Mouse (Mus musculus): ENCODE results near the gene Tmem156. TPM values are rescaled to one million over a fixed set of nuclear protein-coding genes. Genes with fewer than 3 reads are reported as not detected.
A peak's percentile ranks its signal among the peaks of the same experiment; 100 is the strongest.
"Not testable (repeated sequence)": the region's sequence is repeated elsewhere in the genome, so short reads cannot be mapped to it uniquely, and the experiment has no call there.

Gene Tmem156
- total RNA-seq (2017): 1.1 and 14.1 TPM in 2 replicates

DNA sequence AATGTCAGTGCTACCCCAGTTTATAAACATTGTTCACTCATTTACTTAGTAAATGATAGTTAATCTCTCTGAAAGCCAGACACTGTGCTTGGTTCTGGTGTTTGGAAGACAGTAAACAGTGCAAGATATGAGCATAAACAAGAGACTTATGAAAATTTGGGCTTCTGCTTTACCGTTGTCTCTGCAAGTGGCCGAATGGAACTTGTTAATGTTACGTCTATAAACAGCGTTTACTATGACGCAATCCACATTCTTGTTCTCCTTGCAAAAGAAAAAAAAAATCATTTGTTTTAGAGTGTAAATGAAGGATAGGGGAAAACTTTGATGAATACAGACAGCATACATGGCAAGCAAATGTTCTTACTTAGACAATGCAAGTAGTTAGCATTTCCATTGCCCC is at the start of gene Tmem156:
TSS of gene Tmem156 (minus strand) at position 212 of the 400 bp plus-strand sequence.
- peak in 1 of 2 experiments; percentile 23; a peak in 1 of 4 replicates for ATAC-seq (replicated peaks in 1 of 2; ENCODE audit: insufficient read depth in 1 of 2, low FRiP score in 2 of 2, low TSS enrichment in 1 of 2, low read depth in 1 of 2, poor library complexity in 2 of 2, severe bottlenecking in 2 of 2)

DNA sequence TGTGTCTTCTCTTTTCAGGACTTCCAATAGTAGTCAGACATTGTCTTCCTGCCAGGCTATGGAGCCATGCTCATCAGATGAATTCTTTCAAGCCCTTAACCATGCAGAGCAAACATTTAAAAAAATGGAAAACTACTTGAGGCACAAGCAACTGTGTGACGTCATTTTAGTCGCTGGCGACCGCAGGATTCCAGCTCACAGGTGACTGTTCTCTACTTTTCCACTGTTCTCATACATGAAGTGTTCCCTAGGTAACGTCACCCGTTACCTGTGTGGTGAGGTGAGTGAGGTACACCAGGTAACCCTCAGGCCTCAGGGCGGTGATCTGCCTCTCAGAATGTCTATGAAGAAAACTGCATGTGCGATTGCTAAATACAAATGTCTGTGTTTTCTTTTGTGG is 49.3 kb upstream of the Tmem156 start:
- no peak for ATAC-seq (replicated peaks in 1 of 2; ENCODE audit: insufficient read depth in 1 of 2, low FRiP score in 2 of 2, low TSS enrichment in 1 of 2, low read depth in 1 of 2, poor library complexity in 2 of 2, severe bottlenecking in 2 of 2)

DNA sequence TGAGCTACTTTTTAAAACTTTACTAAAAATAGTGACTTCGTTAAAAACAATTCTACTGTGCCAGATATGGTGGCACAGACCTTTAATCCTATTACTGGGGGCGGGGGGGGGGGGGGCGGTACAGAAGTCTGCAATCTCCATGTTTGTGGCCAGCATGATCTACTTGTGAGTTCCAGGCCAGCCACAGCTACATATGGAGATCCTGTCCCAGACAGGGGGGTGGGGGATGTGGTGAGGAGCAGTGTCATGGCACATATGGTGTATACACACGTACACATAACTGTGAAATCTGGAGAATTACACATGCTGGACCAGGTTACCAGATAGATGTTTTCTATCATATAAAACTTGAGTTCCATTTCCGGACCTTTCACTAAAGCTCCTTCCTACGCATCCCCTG is 45.1 kb upstream of the Tmem156 start:
- no peak for ATAC-seq (replicated peaks in 1 of 2; ENCODE audit: insufficient read depth in 1 of 2, low FRiP score in 2 of 2, low TSS enrichment in 1 of 2, low read depth in 1 of 2, poor library complexity in 2 of 2, severe bottlenecking in 2 of 2)

DNA sequence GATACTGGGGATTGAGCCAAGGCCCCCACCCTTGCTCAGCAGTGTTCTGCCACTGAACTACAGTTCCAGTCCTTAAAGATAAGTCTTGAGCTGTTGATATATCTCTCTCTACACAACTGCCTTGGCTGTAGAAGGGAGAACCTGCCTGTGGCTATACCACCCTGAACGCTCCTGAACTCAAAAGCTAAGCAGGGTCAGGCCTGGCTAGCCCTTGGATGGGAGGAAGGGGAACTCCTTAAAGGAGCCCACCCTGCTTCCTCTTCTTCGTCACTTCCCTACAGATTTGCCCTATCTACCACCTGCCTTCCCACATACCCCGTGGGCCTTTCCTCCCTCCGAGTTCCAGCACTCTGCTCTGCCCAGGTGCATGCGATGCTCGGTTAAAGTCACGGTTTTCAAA is 44.2 kb upstream of the Tmem156 start:
- ATAC-seq (replicated peaks in 1 of 2; ENCODE audit: insufficient read depth in 1 of 2, low FRiP score in 2 of 2, low TSS enrichment in 1 of 2, low read depth in 1 of 2, poor library complexity in 2 of 2, severe bottlenecking in 2 of 2): peak; percentile 32 to 72; a peak in 3 of 4 replicates

DNA sequence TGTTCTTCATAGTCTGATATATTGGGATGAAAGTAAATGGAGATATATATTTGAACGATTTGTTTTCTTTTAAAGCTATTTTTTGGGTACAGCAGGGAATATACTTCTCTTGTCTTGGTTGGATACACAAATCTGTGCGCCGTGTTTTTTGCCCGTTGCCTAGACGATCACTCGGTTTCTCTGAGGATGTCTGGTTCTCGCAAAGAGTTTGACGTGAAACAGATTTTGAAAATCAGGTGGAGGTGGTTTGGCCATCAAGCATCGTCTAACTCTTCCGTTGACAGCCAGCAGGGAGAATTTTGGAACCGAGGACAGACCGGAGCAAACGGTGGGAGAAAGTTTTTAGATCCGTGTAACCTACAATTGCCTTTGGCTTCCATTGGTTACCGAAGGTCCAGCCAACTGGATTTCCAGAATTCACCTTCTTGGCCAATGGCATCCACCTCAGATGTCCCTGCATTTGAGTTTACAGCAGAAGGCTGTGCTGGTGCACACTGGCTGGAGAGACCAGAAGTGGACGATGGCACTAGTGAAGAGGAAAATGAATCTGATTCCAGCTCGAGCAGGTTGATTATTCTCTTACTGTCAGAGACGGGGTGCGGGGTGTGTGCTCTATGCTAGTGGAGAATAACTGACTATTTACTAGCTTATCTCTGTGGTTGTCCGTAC is 39.4 kb upstream of the Tmem156 start:
- no peak for ATAC-seq (replicated peaks in 1 of 2; ENCODE audit: insufficient read depth in 1 of 2, low FRiP score in 2 of 2, low TSS enrichment in 1 of 2, low read depth in 1 of 2, poor library complexity in 2 of 2, severe bottlenecking in 2 of 2)

DNA sequence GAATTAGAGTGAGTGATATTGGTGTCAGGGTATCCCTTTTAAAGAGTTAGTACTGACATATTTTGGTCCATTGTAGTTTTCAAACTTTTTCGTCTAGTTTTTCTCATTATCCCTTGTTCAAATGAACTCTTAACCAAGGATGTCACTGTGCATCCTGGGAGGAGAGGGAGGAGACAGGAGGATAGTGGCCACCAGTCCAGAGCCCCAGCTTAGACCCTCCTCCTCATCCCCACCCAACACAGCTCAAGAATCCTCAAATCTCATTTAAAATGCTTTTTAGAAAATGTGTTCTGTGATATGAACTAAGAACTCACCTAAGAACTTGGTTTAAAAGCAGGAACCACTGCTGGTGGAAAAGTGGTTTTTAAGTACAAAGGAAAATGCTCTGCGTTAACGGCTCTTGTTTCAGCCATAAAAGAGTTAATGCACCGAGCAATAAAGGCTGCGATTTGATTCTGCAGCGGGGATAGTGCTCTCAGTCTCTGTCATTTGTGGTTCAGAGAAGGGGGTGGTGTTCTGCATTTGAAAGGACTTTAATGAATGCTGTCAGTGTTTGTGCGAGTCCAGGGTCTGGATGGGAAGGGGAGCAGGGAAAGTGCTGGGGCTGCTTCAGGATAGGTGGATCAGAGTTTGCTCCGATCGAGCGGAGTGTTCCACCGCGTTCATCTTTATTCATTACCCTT is 38.7 kb upstream of the Tmem156 start:
- no peak for ATAC-seq (replicated peaks in 1 of 2; ENCODE audit: insufficient read depth in 1 of 2, low FRiP score in 2 of 2, low TSS enrichment in 1 of 2, low read depth in 1 of 2, poor library complexity in 2 of 2, severe bottlenecking in 2 of 2)

DNA sequence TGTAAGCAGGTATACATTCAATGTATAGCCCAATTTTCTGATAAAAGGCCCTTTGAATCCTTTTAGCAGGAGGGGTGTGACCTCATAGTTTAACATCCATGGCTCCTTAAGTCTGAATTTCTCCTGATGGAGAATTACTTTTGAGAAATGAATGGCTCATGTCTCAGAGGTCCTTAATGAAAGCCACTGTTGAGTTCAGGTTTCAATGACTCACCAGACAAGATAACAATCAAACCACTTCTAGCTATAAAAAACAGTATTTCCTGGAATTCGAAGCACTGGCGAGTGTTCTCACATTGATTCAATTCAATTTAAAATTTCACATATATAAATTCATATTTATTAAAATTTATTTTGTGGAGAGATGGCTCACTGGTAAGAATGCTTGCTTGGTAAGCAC is 36.5 kb upstream of the Tmem156 start:
- ATAC-seq (replicated peaks in 1 of 2; ENCODE audit: insufficient read depth in 1 of 2, low FRiP score in 2 of 2, low TSS enrichment in 1 of 2, low read depth in 1 of 2, poor library complexity in 2 of 2, severe bottlenecking in 2 of 2): no peak

DNA sequence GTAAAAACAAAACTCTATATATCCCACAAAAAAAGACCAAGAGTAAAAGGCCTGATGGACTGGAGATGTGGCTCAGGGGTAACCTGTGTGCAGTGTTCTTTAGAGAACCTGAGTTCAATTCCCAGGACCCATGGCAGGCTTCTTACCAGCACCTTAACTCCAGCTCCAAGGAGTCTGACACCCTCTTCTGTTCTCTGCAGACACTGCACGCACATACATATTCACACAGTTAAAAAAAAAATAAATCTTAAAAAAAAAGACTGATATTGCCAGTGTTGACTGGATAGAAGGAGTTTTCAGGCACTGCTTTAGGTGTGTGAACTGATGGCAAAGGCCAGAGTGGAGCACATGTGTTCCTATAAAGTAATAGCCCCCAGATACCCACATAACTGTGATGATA is 34.2 kb upstream of the Tmem156 start:
- ATAC-seq (replicated peaks in 1 of 2; ENCODE audit: insufficient read depth in 1 of 2, low FRiP score in 2 of 2, low TSS enrichment in 1 of 2, low read depth in 1 of 2, poor library complexity in 2 of 2, severe bottlenecking in 2 of 2): no peak

DNA sequence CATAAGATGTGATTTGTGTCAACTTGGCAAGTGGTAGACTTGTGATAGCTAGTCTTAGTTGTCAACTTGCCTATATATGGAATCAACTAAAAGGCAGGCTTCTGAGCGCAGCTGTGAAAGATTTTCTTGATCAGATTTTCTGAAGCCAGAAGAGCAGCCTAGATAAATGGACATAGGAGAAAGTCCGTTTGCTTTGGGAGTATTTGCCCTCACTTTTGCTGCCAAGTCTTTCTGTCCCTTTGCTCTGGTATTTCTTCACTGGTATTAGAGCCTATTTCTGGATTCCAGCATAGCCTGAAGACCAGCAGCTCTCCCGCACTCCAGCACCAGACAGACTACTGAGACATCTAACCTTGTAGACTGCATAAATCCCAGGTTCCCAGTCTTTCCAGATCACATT is 30.7 kb upstream of the Tmem156 start:
- no peak for ATAC-seq (replicated peaks in 1 of 2; ENCODE audit: insufficient read depth in 1 of 2, low FRiP score in 2 of 2, low TSS enrichment in 1 of 2, low read depth in 1 of 2, poor library complexity in 2 of 2, severe bottlenecking in 2 of 2)

DNA sequence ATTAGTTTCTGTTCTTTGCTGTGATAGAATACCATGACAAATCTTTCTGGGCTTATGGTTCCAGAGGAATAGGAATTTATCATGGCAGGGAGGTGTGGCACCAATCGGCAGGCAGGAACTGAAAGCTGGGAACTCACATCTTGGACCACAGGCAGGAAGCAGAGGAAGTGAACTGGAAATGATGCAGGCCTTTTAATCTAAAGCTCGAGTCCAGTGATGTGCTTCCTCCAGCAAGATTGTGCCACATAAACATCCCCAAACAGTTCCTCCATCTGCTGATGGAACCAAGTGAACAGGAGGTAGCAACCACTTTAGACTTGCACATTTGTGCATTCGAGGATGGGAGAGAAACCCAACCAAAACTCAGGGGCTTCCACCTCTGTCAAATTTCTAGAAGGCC is 28.0 kb upstream of the Tmem156 start:
- ATAC-seq (replicated peaks in 1 of 2; ENCODE audit: insufficient read depth in 1 of 2, low FRiP score in 2 of 2, low TSS enrichment in 1 of 2, low read depth in 1 of 2, poor library complexity in 2 of 2, severe bottlenecking in 2 of 2): peak; percentile 72 to 88

DNA sequence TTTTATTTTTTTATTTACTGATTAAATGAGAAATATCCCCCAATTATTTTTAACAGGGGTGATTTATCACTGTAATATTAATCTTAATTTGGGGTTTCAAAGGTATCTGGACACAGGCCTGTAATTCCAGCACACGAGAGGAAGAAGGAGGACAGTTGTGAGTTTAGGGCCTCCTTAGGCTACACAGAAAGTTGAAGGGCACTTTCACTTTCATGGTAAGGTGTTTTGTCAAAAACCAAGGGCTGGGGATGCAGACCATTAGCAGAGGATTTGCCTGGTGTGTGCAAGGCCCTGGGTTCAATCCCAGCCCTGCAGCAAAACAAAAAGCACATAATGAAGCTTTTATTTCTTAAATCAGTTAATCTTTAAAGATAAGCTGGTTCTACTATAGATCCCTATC is 27.6 kb upstream of the Tmem156 start:
- ATAC-seq (replicated peaks in 1 of 2; ENCODE audit: insufficient read depth in 1 of 2, low FRiP score in 2 of 2, low TSS enrichment in 1 of 2, low read depth in 1 of 2, poor library complexity in 2 of 2, severe bottlenecking in 2 of 2): no peak

DNA sequence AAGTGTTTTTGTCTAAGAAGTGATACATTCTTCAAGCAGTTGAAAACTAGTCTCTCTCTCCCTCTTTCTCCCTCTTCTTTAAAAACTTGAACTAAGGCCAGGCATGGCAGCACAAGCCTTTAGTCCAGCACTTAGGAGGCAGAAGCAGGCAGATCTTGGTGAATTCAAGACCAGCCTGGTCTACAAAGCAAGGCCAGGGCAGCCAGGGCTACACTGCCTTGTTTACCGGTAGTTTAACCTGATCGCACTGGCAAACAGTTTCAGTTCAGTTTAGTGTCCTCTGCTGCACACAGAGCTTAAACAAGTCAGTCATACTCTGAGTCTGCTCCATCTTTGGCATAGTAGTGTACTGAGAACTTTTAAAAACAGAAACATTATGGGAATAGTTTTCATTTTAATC is 24.9 kb upstream of the Tmem156 start:
- ATAC-seq (replicated peaks in 1 of 2; ENCODE audit: insufficient read depth in 1 of 2, low FRiP score in 2 of 2, low TSS enrichment in 1 of 2, low read depth in 1 of 2, poor library complexity in 2 of 2, severe bottlenecking in 2 of 2): no peak

DNA sequence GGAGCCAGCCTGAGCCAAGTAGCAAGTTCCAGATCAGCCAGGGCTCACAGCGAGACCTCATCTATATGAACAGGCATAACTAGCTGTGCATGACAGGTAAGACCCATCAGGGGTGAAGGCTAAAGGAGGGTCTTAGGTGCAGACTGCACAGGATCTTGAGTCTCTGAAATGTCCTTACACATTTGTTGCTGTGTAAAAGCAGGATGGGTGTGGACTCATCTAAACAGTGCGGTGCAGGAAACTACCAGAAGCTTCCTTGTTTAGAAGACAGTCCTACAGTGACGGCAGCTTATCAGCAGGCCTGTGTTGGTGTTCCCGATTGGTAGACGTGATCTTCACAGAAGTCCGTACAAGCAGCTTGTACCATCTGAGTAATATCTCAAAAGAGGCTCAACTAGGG is 21.4 kb upstream of the Tmem156 start:
- ATAC-seq (replicated peaks in 1 of 2; ENCODE audit: insufficient read depth in 1 of 2, low FRiP score in 2 of 2, low TSS enrichment in 1 of 2, low read depth in 1 of 2, poor library complexity in 2 of 2, severe bottlenecking in 2 of 2): no peak

DNA sequence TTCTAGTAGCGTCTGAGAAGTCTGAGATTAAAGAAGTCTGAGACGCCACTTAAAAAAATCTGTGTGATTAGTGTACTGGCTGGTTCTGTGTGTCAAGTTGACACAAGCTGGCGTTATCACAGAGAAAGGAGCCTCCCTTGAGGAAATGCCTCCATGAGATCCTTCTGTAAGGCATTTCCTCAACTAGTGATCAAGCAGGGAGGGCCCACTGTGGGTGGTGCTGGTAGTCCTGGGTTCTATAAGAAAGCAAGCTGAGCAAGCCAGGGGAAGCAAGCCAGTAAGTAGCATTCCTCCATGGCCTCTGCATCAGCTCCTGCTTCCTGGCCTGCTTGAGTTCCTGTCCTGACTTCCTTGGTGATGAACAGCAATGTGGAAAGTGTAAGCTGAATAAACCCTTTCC is 20.3 kb upstream of the Tmem156 start:
- ATAC-seq (replicated peaks in 1 of 2; ENCODE audit: insufficient read depth in 1 of 2, low FRiP score in 2 of 2, low TSS enrichment in 1 of 2, low read depth in 1 of 2, poor library complexity in 2 of 2, severe bottlenecking in 2 of 2): not testable (repeated sequence)

DNA sequence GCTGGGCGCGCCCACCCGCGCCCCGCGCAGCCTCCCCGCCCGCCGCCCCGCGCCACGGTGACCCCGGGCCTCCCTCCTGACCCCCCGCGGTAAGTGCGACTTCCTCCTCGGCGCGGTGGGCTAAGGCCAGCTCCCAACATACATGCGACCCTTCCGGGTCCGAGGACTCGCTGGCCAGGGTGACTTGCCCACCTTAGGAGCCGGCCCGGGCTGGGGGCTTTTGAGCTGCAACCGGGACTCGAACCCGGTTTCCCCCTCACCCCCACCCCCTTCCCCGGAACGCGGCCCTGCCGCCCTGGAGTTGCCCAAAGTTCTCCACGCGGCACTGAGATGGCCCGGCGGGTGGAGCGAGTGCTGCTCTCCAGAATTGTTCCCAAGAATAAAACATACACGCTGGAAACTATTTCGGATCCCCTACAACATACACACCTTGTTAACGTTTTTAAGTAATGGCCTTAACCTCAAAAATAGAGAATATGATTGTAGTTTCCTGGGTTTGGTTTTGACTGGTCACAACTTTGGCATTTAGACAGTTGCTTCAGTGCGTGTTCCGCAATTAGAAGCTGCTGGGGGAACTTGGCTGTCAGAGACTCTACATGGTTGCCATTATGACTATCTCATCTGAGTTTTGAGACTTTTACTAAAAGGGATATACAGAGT is 16.0 kb upstream of the Tmem156 start:
- peak; percentile 38 to 46; a peak in 2 of 4 replicates for ATAC-seq (replicated peaks in 1 of 2; ENCODE audit: insufficient read depth in 1 of 2, low FRiP score in 2 of 2, low TSS enrichment in 1 of 2, low read depth in 1 of 2, poor library complexity in 2 of 2, severe bottlenecking in 2 of 2)

DNA sequence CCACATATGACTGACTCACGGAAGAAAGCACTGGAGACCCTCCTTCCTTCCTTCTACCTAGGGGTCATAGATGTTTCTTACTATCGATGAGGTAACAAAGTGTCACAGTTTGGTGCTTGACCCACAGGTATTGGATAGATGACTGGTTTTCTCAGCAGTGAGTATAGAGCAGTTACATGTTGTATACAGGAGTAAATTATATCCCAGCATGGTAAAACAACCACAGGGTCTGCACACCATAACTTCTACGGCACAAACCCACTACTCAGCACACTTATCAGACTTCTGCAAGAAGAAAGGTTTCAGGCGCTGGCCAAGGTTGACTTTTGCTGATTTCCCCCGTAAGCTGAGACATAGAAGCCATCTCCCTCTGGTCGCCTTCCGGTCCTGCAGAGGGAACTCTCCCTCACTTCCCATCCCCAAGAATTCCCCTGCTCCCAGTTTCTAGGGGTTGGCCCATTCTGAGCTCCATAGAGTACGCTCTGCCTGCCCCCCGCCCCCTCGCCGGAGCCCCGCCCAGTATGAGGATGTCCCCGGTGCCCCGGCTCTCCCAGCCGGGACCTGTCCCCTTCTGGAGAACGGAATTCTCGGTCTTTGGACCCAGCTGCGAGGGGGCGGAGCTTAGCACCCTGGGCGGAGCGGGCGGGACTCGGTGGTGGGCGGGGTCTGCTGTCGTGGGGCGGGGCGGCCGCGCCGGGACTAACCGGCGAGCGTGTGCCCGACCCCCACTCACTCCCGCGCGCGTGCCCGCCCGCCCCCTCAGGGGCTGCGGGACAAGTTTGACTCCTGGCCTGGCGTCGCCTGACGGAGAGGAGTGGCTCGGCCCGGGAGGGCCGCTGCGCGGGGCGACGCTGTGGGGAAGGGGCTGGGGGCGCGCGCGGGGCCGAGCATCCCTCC is 15.2 kb upstream of the Tmem156 start, which contains the start of gene Klhl5:
TSS of gene Klhl5 (plus strand) at position 664 of the 897 bp plus-strand sequence.
- ATAC-seq (replicated peaks in 1 of 2; ENCODE audit: insufficient read depth in 1 of 2, low FRiP score in 2 of 2, low TSS enrichment in 1 of 2, low read depth in 1 of 2, poor library complexity in 2 of 2, severe bottlenecking in 2 of 2): peak; percentile 63 to 78

DNA sequence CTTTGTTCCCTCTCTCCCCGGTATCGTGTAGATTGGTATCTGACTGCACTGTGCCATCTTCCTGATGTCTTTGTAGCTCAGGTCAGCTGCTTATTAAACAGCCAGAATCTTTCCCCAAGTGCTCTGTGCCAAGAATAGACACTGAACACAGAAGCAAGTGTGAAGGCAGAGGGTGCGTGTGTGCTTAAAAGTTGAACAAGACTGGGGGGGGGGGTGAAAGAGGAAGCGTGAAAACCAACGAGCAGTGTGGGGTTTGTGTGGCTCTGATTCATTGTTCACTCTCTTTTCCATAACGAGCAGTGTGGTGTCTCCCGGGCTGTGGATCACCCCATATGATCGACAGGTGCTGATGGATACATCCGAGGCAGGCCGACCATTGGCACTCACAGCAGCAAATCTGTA is 10.7 kb upstream of the Tmem156 start:
- peak; percentile 44 to 65 for ATAC-seq (replicated peaks in 1 of 2; ENCODE audit: insufficient read depth in 1 of 2, low FRiP score in 2 of 2, low TSS enrichment in 1 of 2, low read depth in 1 of 2, poor library complexity in 2 of 2, severe bottlenecking in 2 of 2)
